Mouse (Mus musculus): ENCODE results near the gene Xylb. TPM values are rescaled to one million over a fixed set of nuclear protein-coding genes. Genes with fewer than 3 reads are reported as not detected.
"Not testable (repeated sequence)": the region's sequence is repeated elsewhere in the genome, so short reads cannot be mapped to it uniquely, and the experiment has no call there.

The Xylb gene
- polyA plus RNA-seq, 1 experiment from 2014 or later, result 8.2 TPM

DNA sequence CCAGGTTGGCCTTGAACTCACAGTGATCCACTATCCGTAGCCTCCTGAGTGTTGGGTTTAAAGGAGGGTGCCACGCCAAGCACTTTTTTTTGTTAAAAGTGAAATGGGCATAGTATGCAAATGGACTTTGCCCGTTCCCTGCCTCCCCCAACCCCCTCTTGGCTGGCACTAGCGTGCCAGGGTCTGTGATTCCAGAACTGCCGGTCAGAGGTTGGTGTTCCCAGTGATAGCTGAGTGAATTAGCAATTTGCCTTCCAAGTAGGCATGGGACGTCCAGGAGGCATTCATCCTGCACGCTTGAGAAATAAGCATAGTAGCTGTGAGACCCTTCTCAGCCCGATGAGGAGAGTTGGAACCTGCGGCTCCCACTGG, 863 bp downstream of the Xylb start:
- peak overlapping the region; percentile 76 for H3K4me3 ChIP-seq (ENCODE audit: low read depth, low read length)
- 0 out of 2 replicates have a peak overlapping the region, but pooled peaks have one; percentile 48 for H3K27ac ChIP-seq (ENCODE audit: low read depth)
- H3K9ac ChIP-seq (replicated peaks), result peak overlapping the region; percentile 72
- no peaks in the 10 kb centered on the region for H3K9me3 ChIP-seq (ENCODE audit: low read length)
- peaks cover 3% of the 10 kb centered on the region; the same call in 1 of the 2 replicates for H3K4me1 ChIP-seq (ENCODE audit: insufficient read depth)
- H3K4me2 ChIP-seq (ENCODE audit: low read depth, low read length), result peak overlapping the region; percentile 96
- TF ChIP-seq EP300 (IDR thresholded peaks at IDR 0.05; ENCODE audit: low read depth) (no peak), CTCF (IDR thresholded peaks at IDR 0.05; ENCODE audit: low read depth) (no peak)
- peak; percentile 44 for ATAC-seq
- 37% methylated on average over 9 of the region's 9 CpGs for WGBS (ENCODE audit: insufficient replicate concordance)
- H3K27me3 ChIP-seq (ENCODE audit: insufficient read depth, low read length), result no peaks in the 10 kb centered on the region
- no peaks in the 10 kb centered on the region; the same call in 1 of the 2 replicates for H3K36me3 ChIP-seq (replicated peaks; ENCODE audit: insufficient read depth, low read length)
- peak; percentile 48 for DNase-seq

DNA sequence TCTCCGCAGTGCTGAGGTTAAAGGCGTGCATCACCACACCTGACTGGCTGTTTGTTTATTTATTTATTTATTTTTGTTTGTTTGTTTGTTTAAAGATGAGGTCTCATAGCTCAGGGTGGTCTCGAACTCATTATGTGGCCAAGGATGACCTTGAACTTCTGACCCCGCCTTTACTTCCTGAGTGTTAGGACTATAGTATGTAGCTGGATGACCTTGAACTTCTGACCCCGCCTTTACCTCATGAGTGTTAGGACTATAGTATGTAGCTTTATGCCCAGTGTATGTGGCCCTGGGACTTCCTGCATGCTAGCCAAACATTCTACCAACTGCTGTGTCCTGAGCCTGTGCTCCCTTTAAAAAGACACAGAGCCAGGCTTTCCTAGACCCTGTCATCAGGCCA, 4.2 kb downstream of the Xylb start:
- no peak for DNase-seq
- H3K36me3 ChIP-seq (replicated peaks; ENCODE audit: insufficient read depth, low read length), result no peaks in the 10 kb centered on the region; the same call in 1 of the 2 replicates

DNA sequence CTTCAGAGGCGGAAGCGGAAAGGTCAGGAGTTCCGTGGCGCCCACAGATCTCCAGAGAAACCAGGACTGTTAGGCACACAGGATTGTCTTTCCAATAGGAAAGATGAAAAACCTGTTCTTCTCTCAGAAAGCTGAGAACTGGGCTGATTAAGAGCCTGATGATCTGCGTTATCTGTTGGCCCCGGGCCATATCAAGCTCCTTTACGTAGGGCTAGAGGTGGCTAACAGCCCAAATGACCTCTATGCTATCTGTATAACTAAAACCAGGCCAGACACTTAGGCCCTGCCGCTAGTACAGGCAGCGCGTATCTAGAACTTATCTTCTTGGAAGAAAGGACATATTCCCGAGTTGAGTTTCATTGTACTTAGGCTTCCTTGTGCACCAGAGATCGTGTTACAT, 6.0 kb downstream of the Xylb start:
- H3K27me3 ChIP-seq (ENCODE audit: insufficient read depth, low read length), result no peaks in the 10 kb centered on the region
- no peak overlapping the region for H3K4me2 ChIP-seq (ENCODE audit: low read depth, low read length)
- 84% methylated on average over 12 of the region's 12 CpGs for WGBS (ENCODE audit: insufficient replicate concordance)
- no peak overlapping the region for H3K4me3 ChIP-seq (ENCODE audit: low read depth, low read length)
- no peak for TF ChIP-seq CTCF (IDR thresholded peaks at IDR 0.05; ENCODE audit: low read depth)
- TF ChIP-seq EP300 (IDR thresholded peaks at IDR 0.05; ENCODE audit: low read depth), result no peak
- ATAC-seq, result no peak
- 0 out of 2 replicates have a peak, but pooled peaks cover 2% of the 10 kb centered on the region for H3K4me1 ChIP-seq (ENCODE audit: insufficient read depth)
- no peaks in the 10 kb centered on the region for H3K9me3 ChIP-seq (ENCODE audit: low read length)
- no peak for DNase-seq
- H3K36me3 ChIP-seq (replicated peaks; ENCODE audit: insufficient read depth, low read length), result peaks cover 3% of the 10 kb centered on the region
- H3K9ac ChIP-seq (replicated peaks), result no peak overlapping the region
- H3K27ac ChIP-seq (ENCODE audit: low read depth), result no peak overlapping the region

More for the DNA sequence above, 4.2 kb downstream of the Xylb start:
- Histone ChIP-seq H3K9me3 (ENCODE audit: low read length) (no peaks in the 10 kb centered on the region), H3K9ac (replicated peaks) (no peak overlapping the region), H3K4me1 (ENCODE audit: insufficient read depth) (peaks cover 3% of the 10 kb centered on the region; the same call in 1 of the 2 replicates), H3K27me3 (ENCODE audit: insufficient read depth, low read length) (no peaks in the 10 kb centered on the region), H3K27ac (ENCODE audit: low read depth) (no peak overlapping the region), H3K4me2 (ENCODE audit: low read depth, low read length) (no peak overlapping the region), H3K4me3 (ENCODE audit: low read depth, low read length) (no peak overlapping the region)
- TF ChIP-seq EP300 (IDR thresholded peaks at IDR 0.05; ENCODE audit: low read depth) (no peak), CTCF (IDR thresholded peaks at IDR 0.05; ENCODE audit: low read depth) (no peak)
- WGBS (ENCODE audit: insufficient replicate concordance), result 79% methylated on average over 5 of the region's 5 CpGs
- no peak for ATAC-seq

DNA sequence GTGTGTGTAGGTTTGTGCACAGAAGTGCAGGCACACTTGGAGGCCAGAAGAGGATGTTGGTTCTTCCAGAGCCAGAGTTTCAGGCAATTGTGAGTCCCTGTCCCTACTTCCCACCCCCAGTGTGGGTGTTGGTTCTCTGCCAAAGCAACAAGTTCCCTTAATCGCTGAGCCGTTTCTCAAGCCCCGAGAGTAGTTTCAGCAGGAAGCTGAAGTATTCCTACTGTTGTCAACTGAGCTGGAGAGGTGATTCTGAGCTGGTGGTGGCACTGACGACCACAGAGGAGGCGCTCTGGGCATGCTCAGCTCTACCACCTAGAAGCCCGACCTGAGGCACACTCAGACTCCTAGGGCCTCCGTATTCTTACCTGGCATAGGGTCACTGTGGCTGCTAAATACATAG, 8.1 kb downstream of the Xylb start, which contains the start of gene Slc22a14:
Gene Slc22a14, minus strand, starts transcription at position 270 of the 400 bp plus-strand sequence.
- Histone ChIP-seq H3K4me1 (ENCODE audit: insufficient read depth) (no peaks in the 10 kb centered on the region), H3K9me3 (ENCODE audit: low read length) (no peaks in the 10 kb centered on the region), H3K9ac (replicated peaks) (no peak within 1 kb of the TSS), H3K4me3 (ENCODE audit: low read depth, low read length) (no peak within 1 kb of the TSS), H3K36me3 (replicated peaks; ENCODE audit: insufficient read depth, low read length) (peaks cover 3% of the 10 kb centered on the region), H3K27ac (ENCODE audit: low read depth) (no peak within 1 kb of the TSS), H3K27me3 (ENCODE audit: insufficient read depth, low read length) (no peaks in the 10 kb centered on the region), H3K4me2 (ENCODE audit: low read depth, low read length) (no peak within 1 kb of the TSS)
- DNase-seq (no peak), ATAC-seq (no peak)
- 49% methylated on average over 7 of the region's 7 CpGs for WGBS (ENCODE audit: insufficient replicate concordance)
- no peak for TF ChIP-seq CTCF (IDR thresholded peaks at IDR 0.05; ENCODE audit: low read depth)
- TF ChIP-seq EP300 (IDR thresholded peaks at IDR 0.05; ENCODE audit: low read depth), result no peak

DNA sequence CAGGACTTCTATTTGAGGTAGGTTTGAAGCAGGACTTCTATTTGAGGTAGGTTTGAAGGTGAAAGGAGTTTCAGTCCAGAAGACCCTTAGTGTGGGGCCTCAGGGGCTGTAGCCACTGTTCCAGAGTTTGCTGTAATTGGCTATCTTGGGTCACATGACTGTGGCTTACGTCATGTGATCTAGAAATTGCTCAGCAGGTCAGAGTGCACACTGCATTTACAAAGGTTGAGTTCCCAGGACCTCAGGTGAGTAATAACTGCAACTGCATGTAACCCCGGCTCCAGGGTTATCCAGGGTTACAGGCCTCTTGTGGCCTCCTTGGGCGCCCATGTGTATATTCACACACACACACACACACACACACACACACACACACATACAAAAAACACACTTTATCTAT, 11.2 kb downstream of the Xylb start:
- DNase-seq (no peak), ATAC-seq (0 out of 2 replicates have a peak, but pooled peaks have one; percentile 47)
- Histone ChIP-seq H3K4me1 (ENCODE audit: insufficient read depth) (no peaks in the 10 kb centered on the region), H3K4me2 (ENCODE audit: low read depth, low read length) (no peak overlapping the region), H3K27me3 (ENCODE audit: insufficient read depth, low read length) (no peaks in the 10 kb centered on the region), H3K27ac (ENCODE audit: low read depth) (no peak overlapping the region), H3K4me3 (ENCODE audit: low read depth, low read length) (no peak overlapping the region), H3K9me3 (ENCODE audit: low read length) (no peaks in the 10 kb centered on the region), H3K9ac (replicated peaks) (no peak overlapping the region), H3K36me3 (replicated peaks; ENCODE audit: insufficient read depth, low read length) (peaks cover 3% of the 10 kb centered on the region)
- TF ChIP-seq EP300 (IDR thresholded peaks at IDR 0.05; ENCODE audit: low read depth) (no peak), CTCF (IDR thresholded peaks at IDR 0.05; ENCODE audit: low read depth) (no peak)
- WGBS (ENCODE audit: insufficient replicate concordance), result 77% methylated on average over 3 of the region's 3 CpGs

DNA sequence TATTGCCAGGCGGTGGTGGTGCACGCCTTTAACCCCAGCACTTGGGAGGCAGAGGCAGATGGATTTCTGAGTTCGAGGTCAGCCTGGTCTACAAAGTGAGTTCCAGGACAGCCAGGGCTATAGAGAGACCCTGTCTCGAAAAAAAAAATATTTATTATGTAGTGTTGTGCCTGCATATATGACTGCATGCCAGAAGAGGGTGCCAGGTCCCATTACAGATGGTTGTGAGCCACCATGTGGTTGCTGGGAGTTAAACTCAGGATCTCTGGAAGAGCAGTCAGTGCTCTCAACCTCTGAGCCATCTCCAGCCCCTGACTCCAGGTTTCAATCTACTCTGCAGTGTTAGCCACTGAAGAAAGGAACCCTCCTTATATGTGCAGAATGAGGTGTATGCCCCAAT, 13.6 kb downstream of the Xylb start:
- not testable (repeated sequence) for ATAC-seq; H3K27ac ChIP-seq (ENCODE audit: low read depth); H3K4me1 ChIP-seq (ENCODE audit: insufficient read depth); H3K36me3 ChIP-seq (replicated peaks; ENCODE audit: insufficient read depth, low read length); H3K4me2 ChIP-seq (ENCODE audit: low read depth, low read length); DNase-seq; H3K27me3 ChIP-seq (ENCODE audit: insufficient read depth, low read length); H3K9ac ChIP-seq (replicated peaks); H3K9me3 ChIP-seq (ENCODE audit: low read length); H3K4me3 ChIP-seq (ENCODE audit: low read depth, low read length)
- WGBS (ENCODE audit: insufficient replicate concordance), result 80% methylated on average over 4 of the region's 4 CpGs

DNA sequence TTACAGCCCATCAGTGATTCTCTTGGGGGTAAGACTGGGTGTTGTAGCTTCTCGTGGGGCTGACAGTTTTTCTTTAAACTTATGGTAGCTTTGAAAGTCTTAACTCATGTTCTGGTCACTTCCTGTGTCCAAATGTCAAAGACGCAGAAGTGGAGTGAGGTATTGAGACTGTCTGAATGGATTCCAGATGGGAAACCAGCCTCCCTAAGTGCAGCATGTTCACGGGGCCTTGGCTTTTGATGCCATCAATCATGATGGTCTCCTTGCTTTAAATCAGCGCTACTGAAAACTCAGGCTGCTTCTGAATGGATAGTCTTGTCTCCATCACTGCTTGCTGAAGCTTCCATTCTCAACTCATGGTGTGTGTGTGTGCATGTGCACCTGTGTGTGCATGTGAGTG, 14.1 kb downstream of the Xylb start:
- H3K4me3 ChIP-seq (ENCODE audit: low read depth, low read length), result no peak overlapping the region
- peaks cover 3% of the 10 kb centered on the region for H3K36me3 ChIP-seq (replicated peaks; ENCODE audit: insufficient read depth, low read length)
- no peak for TF ChIP-seq EP300 (IDR thresholded peaks at IDR 0.05; ENCODE audit: low read depth)
- no peak for TF ChIP-seq CTCF (IDR thresholded peaks at IDR 0.05; ENCODE audit: low read depth)
- no peak overlapping the region for H3K27ac ChIP-seq (ENCODE audit: low read depth)
- 82% methylated on average over 4 of the region's 4 CpGs for WGBS (ENCODE audit: insufficient replicate concordance)
- H3K27me3 ChIP-seq (ENCODE audit: insufficient read depth, low read length), result no peaks in the 10 kb centered on the region
- ATAC-seq (no peak), DNase-seq (no peak)
- no peak overlapping the region for H3K9ac ChIP-seq (replicated peaks)
- no peak overlapping the region for H3K4me2 ChIP-seq (ENCODE audit: low read depth, low read length)
- H3K9me3 ChIP-seq (ENCODE audit: low read length), result no peaks in the 10 kb centered on the region
- H3K4me1 ChIP-seq (ENCODE audit: insufficient read depth), result no peaks in the 10 kb centered on the region

All from liver, postnatal 0 days (tissue).